8 mouse cellular contexts compared by ENCODE assay signal in genomic region chr5:5494269-5495005, GRCm38 (mm10). TPM values are rescaled to one million over a fixed set of nuclear protein-coding genes. Genes with fewer than 3 reads are reported as not detected.
DNase-seq lines count a peak whose midpoint lies in the region; ATAC-seq lines count a peak whose summit lies in the region.
"Had no signal": no experiment of that assay in that cellular context is flagged by ENCODE, and none has a peak within 500 bp of the region (broad histone marks: within the 10 kb centered on the region; RNA-seq: fewer than 3 reads in every experiment).

No protein-coding gene starts in this region.

- DNase-seq in midbrain, embryonic 11.5 days (ENCODE audit: low spot score, missing footprints): peak; percentile 91
- DNase-seq in midbrain, embryonic 10.5 days (ENCODE audit: low spot score): no peak
- peak; percentile 72 for DNase-seq in ZHBTc4 (ENCODE audit: low read depth, low spot score)
- peak; percentile 77 for DNase-seq in embryo, embryonic 11 days

- H3K27me3 ChIP-seq in midbrain, embryonic 11.5 days (ENCODE audit: control insufficient read depth, insufficient read depth, low read length): peaks cover 3% of the 10 kb centered on the region; the same call in 1 of the 2 replicates
- no peaks in the 10 kb centered on the region for H3K27me3 ChIP-seq in midbrain, embryonic 10.5 days (ENCODE audit: low read depth, poor library complexity, severe bottlenecking)
- 0 out of 2 replicates have a peak, but pooled peaks cover 3% of the 10 kb centered on the region for H3K27me3 ChIP-seq in hindbrain, embryonic 15.5 days
- no peaks in the 10 kb centered on the region for H3K27me3 ChIP-seq in stomach, embryonic 16.5 days (ENCODE audit: control insufficient read depth, insufficient read depth, low read length)

- ATAC-seq in midbrain, embryonic 11.5 days (ENCODE audit: low FRiP score): peak; percentile 75
- peak; percentile 83 for ATAC-seq in hindbrain, embryonic 15.5 days (ENCODE audit: low FRiP score, low read depth)
- peak; percentile 90 for ATAC-seq in megakaryocyte, adult 5-6 weeks (ENCODE audit: poor library complexity, severe bottlenecking)
- ATAC-seq in stomach, embryonic 16.5 days (ENCODE audit: insufficient read depth, low FRiP score): peak; percentile 29; the same call in 1 of the 2 replicates

- H3K27ac ChIP-seq in midbrain, embryonic 11.5 days (ENCODE audit: low read depth, low read length): no peak overlapping the region
- no peak overlapping the region for H3K27ac ChIP-seq in midbrain, embryonic 10.5 days (replicated peaks)
- no peak overlapping the region for H3K27ac ChIP-seq in hindbrain, embryonic 15.5 days (replicated peaks)
- no peak overlapping the region for H3K27ac ChIP-seq in stomach, embryonic 16.5 days (ENCODE audit: low read length)
- H3K27ac ChIP-seq: heart, embryonic 15.5 days had no signal

- H3K36me3 ChIP-seq in midbrain, embryonic 11.5 days (ENCODE audit: control insufficient read depth, insufficient read depth, low read length): no peaks in the 10 kb centered on the region
- H3K36me3 ChIP-seq in midbrain, embryonic 10.5 days: no peaks in the 10 kb centered on the region
- H3K36me3 ChIP-seq in hindbrain, embryonic 15.5 days: no peaks in the 10 kb centered on the region
- H3K36me3 ChIP-seq in stomach, embryonic 16.5 days (ENCODE audit: control insufficient read depth, insufficient read depth, low read length): no peaks in the 10 kb centered on the region
- H3K36me3 ChIP-seq: heart, embryonic 15.5 days had no signal

- no peaks in the 10 kb centered on the region for H3K9me3 ChIP-seq in midbrain, embryonic 11.5 days (ENCODE audit: control insufficient read depth, low read length)
- no peaks in the 10 kb centered on the region for H3K9me3 ChIP-seq in midbrain, embryonic 10.5 days (replicated peaks)
- H3K9me3 ChIP-seq in hindbrain, embryonic 15.5 days: no peaks in the 10 kb centered on the region
- no peaks in the 10 kb centered on the region for H3K9me3 ChIP-seq in stomach, embryonic 16.5 days (replicated peaks; ENCODE audit: control insufficient read depth, low read length)
- H3K9me3 ChIP-seq: heart, embryonic 15.5 days had no signal

- no peak overlapping the region for H3K4me3 ChIP-seq in midbrain, embryonic 11.5 days (ENCODE audit: low read depth, low read length)
- H3K4me3 ChIP-seq in midbrain, embryonic 10.5 days: no peak overlapping the region
- no peak overlapping the region for H3K4me3 ChIP-seq in hindbrain, embryonic 15.5 days
- no peak overlapping the region for H3K4me3 ChIP-seq in stomach, embryonic 16.5 days (replicated peaks; ENCODE audit: low read length)
- H3K4me3 ChIP-seq: heart, embryonic 15.5 days had no signal

- H3K4me2 ChIP-seq in midbrain, embryonic 11.5 days: no peak overlapping the region
- peak overlapping the region; percentile 19; the same call in 1 of the 2 replicates for H3K4me2 ChIP-seq in hindbrain, embryonic 15.5 days
- H3K4me2 ChIP-seq in stomach, embryonic 16.5 days (ENCODE audit: low read depth, low read length): peak overlapping the region; percentile 10; the same call in 1 of the 2 replicates
- H3K4me2 ChIP-seq: heart, embryonic 15.5 days had no signal

- H3K4me1 ChIP-seq in midbrain, embryonic 11.5 days (ENCODE audit: control insufficient read depth, insufficient read depth, low read length): no peaks in the 10 kb centered on the region
- H3K4me1 ChIP-seq in midbrain, embryonic 10.5 days: no peaks in the 10 kb centered on the region
- H3K4me1 ChIP-seq in hindbrain, embryonic 15.5 days (replicated peaks): no peaks in the 10 kb centered on the region; the same call in 1 of the 2 replicates
- no peaks in the 10 kb centered on the region for H3K4me1 ChIP-seq in stomach, embryonic 16.5 days (ENCODE audit: control insufficient read depth, insufficient read depth, low read length)
- H3K4me1 ChIP-seq: heart, embryonic 15.5 days had no signal

- WGBS in midbrain, embryonic 11.5 days: 42% methylated on average over 16 of the region's 16 CpGs
- 46% methylated on average over 16 of the region's 16 CpGs for WGBS in midbrain, embryonic 10.5 days
- 43% methylated on average over 16 of the region's 16 CpGs for WGBS in hindbrain, embryonic 15.5 days
- WGBS in stomach, embryonic 16.5 days: 35% methylated on average over 16 of the region's 16 CpGs

- no peak overlapping the region for H3K9ac ChIP-seq in midbrain, embryonic 11.5 days (ENCODE audit: low read length)
- no peak overlapping the region for H3K9ac ChIP-seq in hindbrain, embryonic 15.5 days
- no peak overlapping the region for H3K9ac ChIP-seq in stomach, embryonic 16.5 days (ENCODE audit: low read length)
- H3K9ac ChIP-seq: heart, embryonic 15.5 days had no signal

RNA-seq across cellular contexts. Expression of gene 1700015F17Rik, which starts 15.5 kb away (rescaled TPM):
- polyA plus RNA-seq in midbrain, embryonic 11.5 days (2014; fragmentation: Nextera tagmentation; extraction: Ambion mirVana): not detected in 2 replicates
- polyA plus RNA-seq in midbrain, embryonic 10.5 days (2016; fragmentation: Nextera tagmentation; extraction: Ambion mirVana): not detected in 2 replicates
- not detected in 2 replicates for polyA plus RNA-seq in hindbrain, embryonic 15.5 days (2015; fragmentation: Nextera tagmentation; extraction: Ambion mirVana)
- not detected in 2 replicates for total RNA-seq in megakaryocyte, adult 5-6 weeks (2015)
- not detected in 2 replicates for total RNA-seq in megakaryocyte, adult 5-6 weeks (2017)
- polyA plus RNA-seq in stomach, embryonic 16.5 days (2015; fragmentation: Nextera tagmentation; extraction: Ambion mirVana): not detected in 2 replicates
- polyA plus RNA-seq: heart, embryonic 15.5 days had no signal

RNA-seq across cellular contexts. Expression of gene Cldn12, which starts 20.3 kb away (rescaled TPM):
- 26.0 and 27.1 TPM in 2 replicates for polyA plus RNA-seq in midbrain, embryonic 11.5 days (2014; fragmentation: Nextera tagmentation; extraction: Ambion mirVana)
- 34.7 and 35.4 TPM in 2 replicates for polyA plus RNA-seq in midbrain, embryonic 10.5 days (2016; fragmentation: Nextera tagmentation; extraction: Ambion mirVana)
- polyA plus RNA-seq in hindbrain, embryonic 15.5 days (2015; fragmentation: Nextera tagmentation; extraction: Ambion mirVana): 16.3 and 18.7 TPM in 2 replicates
- total RNA-seq in megakaryocyte, adult 5-6 weeks (2015): 0.80 and 3.2 TPM in 2 replicates
- 2.2 and 2.3 TPM in 2 replicates for total RNA-seq in megakaryocyte, adult 5-6 weeks (2017)
- polyA plus RNA-seq in stomach, embryonic 16.5 days (2015; fragmentation: Nextera tagmentation; extraction: Ambion mirVana): 23.5 and 27.0 TPM in 2 replicates

Comparison
In these comparisons a context has a peak if more than half of its experiments do, and no peak if none do; other contexts are left out.
1. ATAC-seq: peak in every context shown above with its lines; median percentile 90 in megakaryocyte, adult 5-6 weeks; 83 in hindbrain, embryonic 15.5 days; 75 in midbrain, embryonic 11.5 days; 29 in stomach, embryonic 16.5 days.